Mouse (Mus musculus): ENCODE data around the gene Cope.

Cope gene

GRCm38 (mm10) chr8:70347443-70347842, 45.1 kb downstream of the Cope start:
- no peak for DNase-seq (ENCODE audit: low read depth in 1 of 2, low spot score in 2 of 2)

GRCm38 (mm10) chr8:70347860-70348420, 45.6 kb downstream of the Cope start:
- no peak for DNase-seq (ENCODE audit: low read depth in 1 of 2, low spot score in 2 of 2)

GRCm38 (mm10) chr8:70351035-70351999, 49.0 kb downstream of the Cope start:
- DNase-seq (ENCODE audit: low read depth in 1 of 2, low spot score in 2 of 2) = no peak

- no peak for DNase-seq (ENCODE audit: low read depth in 1 of 2, low spot score in 2 of 2)
Measured at GRCm38 (mm10) chr8:70352000-70352384, 49.7 kb downstream of the Cope start.

- DNase-seq (ENCODE audit: low read depth in 1 of 2, low spot score in 2 of 2) = peak in 1 of 2 experiments; percentile 24
Measured at GRCm38 (mm10) chr8:70352657-70353151, 50.4 kb downstream of the Cope start.

GRCm38 (mm10) chr8:70353194-70353817, 51.0 kb downstream of the Cope start, which contains the start of gene Upf1:
Gene Upf1, minus strand, starts transcription at chr8:70353278.
- peak; percentile 96 to 97 for DNase-seq (ENCODE audit: low read depth in 1 of 2, low spot score in 2 of 2)

- DNase-seq (ENCODE audit: low read depth in 1 of 2, low spot score in 2 of 2) = no peak
Measured at GRCm38 (mm10) chr8:70354004-70354403, 51.7 kb downstream of the Cope start.

GRCm38 (mm10) chr8:70356111-70356510, 53.8 kb downstream of the Cope start:
- no peak for DNase-seq (ENCODE audit: low read depth in 1 of 2, low spot score in 2 of 2)

- DNase-seq (ENCODE audit: low read depth in 1 of 2, low spot score in 2 of 2) = no peak
Measured at GRCm38 (mm10) chr8:70359411-70359810, 57.1 kb downstream of the Cope start.

- DNase-seq (ENCODE audit: low read depth in 1 of 2, low spot score in 2 of 2) = no peak
Measured at GRCm38 (mm10) chr8:70360769-70361168, 58.5 kb downstream of the Cope start.

GRCm38 (mm10) chr8:70361484-70362032, 59.2 kb downstream of the Cope start:
- DNase-seq (ENCODE audit: low read depth in 1 of 2, low spot score in 2 of 2) = no peak

Measured in monocyte, adult 2 months (primary cell).